Mouse (Mus musculus): ENCODE results near the gene Lyrm4.

DNA sequence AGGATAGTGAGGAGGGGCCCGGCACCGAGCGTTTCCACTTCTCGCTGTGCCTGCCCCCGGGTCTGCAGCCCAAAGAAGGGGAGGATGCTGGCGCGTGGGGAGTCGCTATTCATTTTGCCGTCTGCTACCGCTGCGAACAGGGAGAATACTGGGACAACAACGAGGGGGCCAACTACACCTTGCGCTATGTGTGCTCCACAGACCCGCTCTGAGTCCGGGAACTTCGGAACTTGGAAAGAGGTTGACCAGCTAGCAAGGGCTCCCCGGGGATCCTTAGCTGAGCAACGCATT, 147.9 kb downstream of the Lyrm4 start:
- no peak for TF ChIP-seq ZC3H11A (IDR thresholded peaks at IDR 0.05; ENCODE audit: borderline replicate concordance, low read depth, low read length)
- TF ChIP-seq MAFK (IDR thresholded peaks at IDR 0.05; ENCODE audit: insufficient read depth, low read depth, low read length), result no peak
- no peak for TF ChIP-seq HCFC1 (IDR thresholded peaks at IDR 0.05; ENCODE audit: borderline replicate concordance, insufficient read depth, low read length)
